In the genomic region with DNA sequence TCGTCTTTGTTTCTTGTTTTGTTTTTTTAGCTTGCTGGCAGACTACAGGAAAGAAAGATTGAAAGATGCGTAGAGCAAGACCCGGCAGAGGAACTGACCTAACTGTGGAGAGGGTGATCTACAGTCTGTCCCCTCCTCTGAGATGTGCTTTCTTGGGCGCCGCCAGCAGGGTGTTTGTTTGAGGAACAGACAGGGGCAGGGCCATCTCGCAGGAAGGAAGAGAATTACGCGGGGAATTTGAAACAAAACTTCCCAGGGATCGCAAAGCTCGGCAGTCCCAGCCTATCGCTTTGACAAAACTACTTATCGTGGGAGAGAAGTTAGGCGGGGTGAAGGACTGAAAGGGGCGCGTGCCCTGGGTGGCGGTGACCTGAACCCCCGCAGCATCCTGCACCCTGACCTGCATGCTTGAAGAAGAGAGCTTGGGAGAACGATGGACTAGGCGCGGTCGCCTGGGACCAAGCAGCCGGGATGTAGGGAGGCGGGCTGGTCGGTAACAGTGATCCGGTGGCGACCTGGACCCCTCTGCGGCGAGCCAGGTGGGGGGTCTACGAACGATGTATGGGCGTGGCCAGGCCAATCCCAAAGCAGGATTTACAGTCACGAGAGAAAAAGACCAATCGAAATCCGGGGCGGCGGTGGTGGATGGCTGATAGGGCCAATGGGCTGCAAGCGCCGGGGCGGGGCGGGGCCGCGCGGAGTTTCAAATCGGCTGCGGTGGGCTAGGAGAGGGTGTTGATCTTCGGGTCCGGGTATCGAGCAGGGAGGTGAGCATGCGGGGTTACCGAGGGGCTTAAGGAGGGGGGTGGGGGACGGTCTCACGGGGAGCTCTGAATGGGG, we compare ENCODE assay signal across 7 mouse cellular contexts. TPM values are rescaled to one million over a fixed set of nuclear protein-coding genes. Genes with fewer than 3 reads are reported as not detected.
A peak's percentile ranks its signal among the peaks of the same experiment; 100 is the strongest.
DNase-seq lines count a peak whose midpoint lies in the region; ATAC-seq and TF ChIP-seq lines count a peak whose summit lies in the region.

A gene (plus strand): TSS at position 265 of the 840 bp plus-strand sequence.

- H3K9me3 ChIP-seq in intestine, embryonic 15.5 days: no peaks in the 10 kb centered on the region
- no peaks in the 10 kb centered on the region for H3K9me3 ChIP-seq in limb, embryonic 10.5 days (replicated peaks)
- H3K9me3 ChIP-seq in midbrain, embryonic 12.5 days: no peaks in the 10 kb centered on the region

- TF ChIP-seq POLR2A in cortical plate, adult 2 months (IDR thresholded peaks at IDR 0.05; ENCODE audit: extremely low read depth, insufficient read depth, low read length): 0 out of 2 replicates have a peak, but pooled peaks have one; percentile 41
- no peak for TF ChIP-seq POLR2A in small intestine, adult 2 months (IDR thresholded peaks at IDR 0.05; ENCODE audit: low read depth, low read length)

- 1% methylated on average over 52 of the region's 52 CpGs for WGBS in intestine, embryonic 15.5 days
- WGBS in limb, embryonic 10.5 days: under 1% methylated on average over 52 of the region's 52 CpGs
- under 1% methylated on average over 52 of the region's 52 CpGs for WGBS in midbrain, embryonic 12.5 days
- 2% methylated on average over 52 of the region's 52 CpGs for WGBS in small intestine, adult 2 months

- H3K4me1 ChIP-seq in cortical plate, adult 2 months (ENCODE audit: control insufficient read depth, insufficient read depth, low read length): peaks cover 4% of the 10 kb centered on the region; the same call in 1 of the 2 replicates
- peaks cover 25% of the 10 kb centered on the region for H3K4me1 ChIP-seq in intestine, embryonic 15.5 days (replicated peaks)
- H3K4me1 ChIP-seq in limb, embryonic 10.5 days: peaks cover 35% of the 10 kb centered on the region
- peaks cover 54% of the 10 kb centered on the region for H3K4me1 ChIP-seq in midbrain, embryonic 12.5 days
- peaks cover 8% of the 10 kb centered on the region for H3K4me1 ChIP-seq in small intestine, adult 2 months (ENCODE audit: control insufficient read depth, insufficient read depth, insufficient read length, low read length)

- 0 out of 2 replicates have a peak, but pooled peaks cover 5% of the 10 kb centered on the region for H3K27me3 ChIP-seq in intestine, embryonic 15.5 days (replicated peaks)
- peaks cover 24% of the 10 kb centered on the region; the same call in 1 of the 2 replicates for H3K27me3 ChIP-seq in limb, embryonic 10.5 days (ENCODE audit: low read depth, poor library complexity, severe bottlenecking)
- H3K27me3 ChIP-seq in midbrain, embryonic 12.5 days: no peaks in the 10 kb centered on the region
- no peaks in the 10 kb centered on the region for H3K27me3 ChIP-seq in small intestine, adult 2 months (ENCODE audit: control insufficient read depth, insufficient read depth, low read length)

- TF ChIP-seq CTCF in cortical plate, adult 2 months (IDR thresholded peaks at IDR 0.05; ENCODE audit: extremely low read depth, insufficient read depth, low read length): no peak
- peak; percentile 19; the same call in 1 of the 2 replicates for TF ChIP-seq CTCF in small intestine, adult 2 months (IDR thresholded peaks at IDR 0.05; ENCODE audit: extremely low read depth, insufficient read length, insufficient replicate concordance, low read depth, low read length)

- peak; percentile 96 for ATAC-seq in intestine, embryonic 15.5 days
- peak; percentile 93 for ATAC-seq in midbrain, embryonic 12.5 days (ENCODE audit: low FRiP score, low read depth)

- peak; percentile 81 to 92 for DNase-seq in adrenal gland, adult (ENCODE audit: inconsistent age in 2 of 2, low spot score in 1 of 2)
- peak; percentile 79 for DNase-seq in gastrocnemius, postnatal 25 days
- DNase-seq in limb, embryonic 10.5 days (ENCODE audit: low spot score): peak; percentile 96

- H3K4me3 ChIP-seq in cortical plate, adult 2 months (ENCODE audit: insufficient read depth, low read length): peak within 1 kb of the TSS; percentile 40
- H3K4me3 ChIP-seq in intestine, embryonic 15.5 days (replicated peaks): peak within 1 kb of the TSS; percentile 73
- H3K4me3 ChIP-seq in limb, embryonic 10.5 days: peak within 1 kb of the TSS; percentile 79
- H3K4me3 ChIP-seq in midbrain, embryonic 12.5 days: peak within 1 kb of the TSS; percentile 69
- H3K4me3 ChIP-seq in small intestine, adult 2 months (ENCODE audit: low read depth, low read length): peak within 1 kb of the TSS; percentile 76

- H3K4me2 ChIP-seq in intestine, embryonic 15.5 days (replicated peaks): peak within 1 kb of the TSS; percentile 91
- peak within 1 kb of the TSS; percentile 79 for H3K4me2 ChIP-seq in midbrain, embryonic 12.5 days (replicated peaks)

- peaks cover 12% of the 10 kb centered on the region; the same call in 1 of the 2 replicates for H3K36me3 ChIP-seq in intestine, embryonic 15.5 days
- peaks cover 35% of the 10 kb centered on the region for H3K36me3 ChIP-seq in limb, embryonic 10.5 days
- H3K36me3 ChIP-seq in midbrain, embryonic 12.5 days: peaks cover 31% of the 10 kb centered on the region
- no peaks in the 10 kb centered on the region for H3K36me3 ChIP-seq in small intestine, adult 2 months (ENCODE audit: control insufficient read depth, insufficient read depth, low read length)

- peak within 1 kb of the TSS; percentile 60 for H3K9ac ChIP-seq in intestine, embryonic 15.5 days
- H3K9ac ChIP-seq in midbrain, embryonic 12.5 days (replicated peaks): peak within 1 kb of the TSS; percentile 72

- H3K27ac ChIP-seq in cortical plate, adult 2 months (ENCODE audit: insufficient read depth, low read length): no peak within 1 kb of the TSS
- peak within 1 kb of the TSS; percentile 77 for H3K27ac ChIP-seq in intestine, embryonic 15.5 days
- H3K27ac ChIP-seq in limb, embryonic 10.5 days: peak within 1 kb of the TSS; percentile 94
- H3K27ac ChIP-seq in midbrain, embryonic 12.5 days (replicated peaks): peak within 1 kb of the TSS; percentile 82
- no peak within 1 kb of the TSS for H3K27ac ChIP-seq in small intestine, adult 2 months (ENCODE audit: insufficient read depth, low read depth, low read length)

RNA-seq across cellular contexts. Expression of the gene that starts here (rescaled TPM):
- polyA plus RNA-seq in cortical plate, adult 2 months (2012; rRNA removed): 0.61 and 0.92 TPM in 2 replicates
- total RNA-seq in gastrocnemius, postnatal 25 days (2021): under 1 TPM; 0.64 to 0.70 TPM
- 75.4 and 81.8 TPM in 2 replicates for polyA plus RNA-seq in intestine, embryonic 15.5 days (2015; fragmentation: Nextera tagmentation; extraction: Ambion mirVana)
- polyA plus RNA-seq in limb, embryonic 10.5 days (2016; fragmentation: Nextera tagmentation; extraction: Ambion mirVana): 192 and 213 TPM in 2 replicates
- polyA plus RNA-seq in midbrain, embryonic 12.5 days (2016; fragmentation: Nextera tagmentation; extraction: Ambion mirVana): 158 and 166 TPM in 2 replicates
- 0.81 and 1.4 TPM in 2 replicates for polyA plus RNA-seq in small intestine, adult 2 months (2012; rRNA removed)

Comparison
In these comparisons a context has a peak if more than half of its experiments do, and no peak if none do; other contexts are left out.
1. RNA of the gene that starts here (polyA plus RNA-seq): 192 to 213 TPM in limb, embryonic 10.5 days, 158 to 166 TPM in midbrain, embryonic 12.5 days and 75.4 to 81.8 TPM in intestine, embryonic 15.5 days; 0.81 to 1.4 TPM in small intestine, adult 2 months and 0.61 to 0.92 TPM in cortical plate, adult 2 months; every median in the first group is over 10 times any median in the second.
2. Peak in DNase-seq in gastrocnemius, postnatal 25 days; RNA of the gene not detected or under 1 TPM.
3. H3K27ac ChIP-seq: peak in intestine, embryonic 15.5 days (single experiment), limb, embryonic 10.5 days (single experiment) and midbrain, embryonic 12.5 days (single experiment); none in cortical plate, adult 2 months (single experiment) and small intestine, adult 2 months (single experiment).
4. Peak in every context shown above with its lines, with median percentiles within 50 percentile points of each other: DNase-seq and H3K4me3 ChIP-seq.